Mouse (Mus musculus) heart, embryonic 12.5 days (tissue): ENCODE results near the gene 4430402I18Rik. TPM values are rescaled to one million over a fixed set of nuclear protein-coding genes. Genes with fewer than 3 reads are reported as not detected.

Source experiments
- ATAC-seq: fragments of 200-750 bp; cut with Nextera tagmentation; 2 replicates; pipeline ENCODE4 v1.8.0; 2017; ENCODE audit warnings: moderate TSS enrichment, moderate library complexity; ENCODE audit not compliant: insufficient number of reproducible peaks, low FRiP score
- H3K27ac ChIP-seq: fragments of 300-500 bp; sonication (generic); 2 replicates; pipeline ENCODE4 v1.5.1; 2016; ENCODE audit warnings: mild to moderate bottlenecking, moderate library complexity; ENCODE audit not compliant: poor library complexity, severe bottlenecking
- H3K27me3 ChIP-seq: fragments of 300-500 bp; sonication (generic); replicated peaks from 2 replicates; pipeline ENCODE4 v1.6.1; 2016; ENCODE audit warnings: mild to moderate bottlenecking, moderate library complexity
- H3K36me3 ChIP-seq: fragments of 300-500 bp; sonication (generic); 2 replicates; pipeline ENCODE4 v1.6.1; 2016; ENCODE audit warnings: mild to moderate bottlenecking, moderate library complexity
- H3K4me1 ChIP-seq: fragments of 300-500 bp; sonication (generic); replicated peaks from 2 replicates; pipeline ENCODE4 v1.6.1; 2016; ENCODE audit warnings: mild to moderate bottlenecking
- H3K4me2 ChIP-seq: fragments of 300-500 bp; sonication (generic); 2 replicates; pipeline ENCODE4 v1.6.1; 2016; ENCODE audit warnings: mild to moderate bottlenecking, moderate library complexity
- H3K4me3 ChIP-seq: fragments of 300-500 bp; sonication (generic); 2 replicates; pipeline ENCODE4 v1.5.1; 2016; ENCODE audit warnings: mild to moderate bottlenecking
- H3K9ac ChIP-seq: fragments of 300-500 bp; sonication (generic); 2 replicates; pipeline ENCODE4 v1.6.1; 2016; ENCODE audit warnings: mild to moderate bottlenecking, moderate library complexity
- H3K9me3 ChIP-seq: fragments of 300-500 bp; sonication (generic); replicated peaks from 2 replicates; pipeline ENCODE4 v1.6.1; 2016; ENCODE audit warnings: mild to moderate bottlenecking, moderate library complexity
- WGBS: fragments of 180-500 bp; shearing (Covaris S2); methylation state at CpG from one replicate; pipeline ENCODE4 v1.1.7; 2016; 5-methylcytosine and 5-hydroxymethylcytosine counted together
- polyA plus RNA-seq: library from polyadenylated mRNA; unstranded; fragments of >200 nt; fragmentation: Nextera tagmentation; extraction: Ambion mirVana; gene quantifications from 2 replicates; pipeline ENCODE4 v1.2.1, GENCODE M21; 2016

Gene 4430402I18Rik
- polyA plus RNA-seq, 1 experiment from 2014 or later, result 6.0 TPM

DNA sequence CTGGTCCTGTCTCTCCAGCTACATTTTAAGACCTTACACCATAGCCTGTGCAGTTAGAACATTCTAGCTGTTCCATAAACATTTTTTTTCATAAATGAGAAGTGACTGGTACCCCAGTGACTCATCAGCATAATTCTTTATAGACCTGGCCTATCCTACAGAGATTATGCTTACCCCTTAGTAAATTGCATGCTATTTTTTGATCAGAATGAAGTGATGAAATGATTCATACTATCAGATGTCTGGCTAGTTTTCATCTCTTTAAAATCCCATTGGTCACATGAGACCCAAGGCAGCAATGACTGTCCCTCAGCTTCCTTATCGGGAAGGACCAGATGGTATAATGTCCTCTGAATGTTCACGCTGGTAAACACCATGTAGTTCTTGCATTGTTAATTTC lies 66.8 kb downstream of the 4430402I18Rik start:
- H3K4me3 ChIP-seq, result no peak overlapping the region
- no peak overlapping the region for H3K4me2 ChIP-seq
- H3K4me1 ChIP-seq, result peaks cover 6% of the 10 kb centered on the region; the same call in 1 of the 2 replicates
- H3K27ac ChIP-seq, result no peak overlapping the region
- H3K36me3 ChIP-seq, result no peaks in the 10 kb centered on the region
- H3K9me3 ChIP-seq, result no peaks in the 10 kb centered on the region
- 88% methylated on average over 2 of the region's 2 CpGs for WGBS
- H3K9ac ChIP-seq, result no peak overlapping the region
- no peak for ATAC-seq
- no peaks in the 10 kb centered on the region for H3K27me3 ChIP-seq

DNA sequence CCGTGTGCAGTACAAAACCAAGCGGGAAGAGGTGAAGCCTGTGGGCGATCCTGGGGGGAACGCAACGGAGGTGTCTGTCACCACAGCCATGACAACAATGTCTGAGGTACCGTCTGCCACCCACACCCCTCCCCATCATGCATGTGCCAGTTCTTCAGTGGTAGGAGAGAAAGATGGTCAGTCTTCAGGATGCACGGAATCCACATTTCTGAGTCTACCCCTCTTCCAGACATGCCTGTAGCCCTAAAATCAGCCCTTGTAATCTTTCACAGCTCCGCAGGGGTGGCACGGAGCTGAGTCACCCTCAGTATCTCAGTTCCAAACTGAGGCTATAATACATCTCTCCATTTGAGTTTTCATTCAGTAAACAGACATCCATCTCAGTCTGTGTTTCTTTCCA lies 70.1 kb downstream of the 4430402I18Rik start:
- Histone ChIP-seq H3K27ac (no peak overlapping the region), H3K36me3 (no peaks in the 10 kb centered on the region), H3K9me3 (no peaks in the 10 kb centered on the region), H3K4me1 (no peaks in the 10 kb centered on the region), H3K4me2 (no peak overlapping the region), H3K4me3 (no peak overlapping the region), H3K9ac (no peak overlapping the region), H3K27me3 (no peaks in the 10 kb centered on the region)
- ATAC-seq, result no peak
- 61% methylated on average over 9 of the region's 9 CpGs for WGBS

DNA sequence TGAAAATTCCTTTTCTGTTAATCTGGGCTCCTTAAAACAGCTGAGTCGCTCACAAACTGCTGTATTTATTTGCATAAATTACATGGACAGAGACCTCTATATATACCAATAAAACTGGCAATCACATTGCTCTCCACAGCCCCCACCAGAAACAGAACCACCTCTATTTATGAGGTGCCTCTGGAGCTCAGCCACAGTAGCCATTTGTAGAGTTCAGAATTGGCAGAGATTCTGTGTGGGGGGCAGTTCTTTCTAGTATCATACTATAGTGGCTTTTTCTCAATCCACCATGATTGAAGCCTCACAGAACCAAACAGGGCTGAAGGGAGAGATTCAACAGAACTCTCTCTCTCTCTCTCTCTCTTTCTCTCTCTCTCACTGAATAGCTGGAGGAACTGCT lies 71.0 kb downstream of the 4430402I18Rik start:
- no peaks in the 10 kb centered on the region for H3K4me1 ChIP-seq
- no peak overlapping the region for H3K4me3 ChIP-seq
- no peak overlapping the region for H3K9ac ChIP-seq
- ATAC-seq, result no peak
- H3K9me3 ChIP-seq, result no peaks in the 10 kb centered on the region
- no peaks in the 10 kb centered on the region for H3K36me3 ChIP-seq
- WGBS, result 83% methylated on average over 1 of the region's 1 CpGs
- H3K27me3 ChIP-seq, result no peaks in the 10 kb centered on the region
- H3K4me2 ChIP-seq, result no peak overlapping the region
- no peak overlapping the region for H3K27ac ChIP-seq

DNA sequence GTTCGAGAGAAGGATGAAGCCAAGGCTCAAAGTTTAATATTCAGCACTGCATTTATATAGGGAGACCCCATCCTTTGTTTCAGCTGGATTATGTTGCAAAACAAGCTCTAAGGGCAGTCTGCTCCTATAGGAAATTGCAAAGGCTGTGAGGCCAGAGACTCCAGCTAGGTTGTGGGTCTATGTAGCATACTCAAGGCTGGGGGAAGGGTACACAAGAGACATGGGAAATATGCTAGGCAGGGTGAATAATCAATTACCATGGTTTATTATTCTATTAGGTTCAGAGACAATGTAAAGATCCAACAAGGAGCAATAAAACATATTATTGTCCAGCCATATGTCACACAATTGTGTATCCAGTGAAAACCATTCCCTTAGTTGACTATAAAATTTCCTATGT lies 75.7 kb downstream of the 4430402I18Rik start:
- no peak overlapping the region for H3K27ac ChIP-seq
- no peak for ATAC-seq
- no peaks in the 10 kb centered on the region for H3K27me3 ChIP-seq
- no peak overlapping the region for H3K4me3 ChIP-seq
- no peak overlapping the region for H3K4me2 ChIP-seq
- no peaks in the 10 kb centered on the region for H3K36me3 ChIP-seq
- H3K9ac ChIP-seq, result no peak overlapping the region
- H3K4me1 ChIP-seq, result peaks cover 11% of the 10 kb centered on the region; the same call in 1 of the 2 replicates
- WGBS, result 94% methylated on average over 1 of the region's 1 CpGs
- no peaks in the 10 kb centered on the region for H3K9me3 ChIP-seq

DNA sequence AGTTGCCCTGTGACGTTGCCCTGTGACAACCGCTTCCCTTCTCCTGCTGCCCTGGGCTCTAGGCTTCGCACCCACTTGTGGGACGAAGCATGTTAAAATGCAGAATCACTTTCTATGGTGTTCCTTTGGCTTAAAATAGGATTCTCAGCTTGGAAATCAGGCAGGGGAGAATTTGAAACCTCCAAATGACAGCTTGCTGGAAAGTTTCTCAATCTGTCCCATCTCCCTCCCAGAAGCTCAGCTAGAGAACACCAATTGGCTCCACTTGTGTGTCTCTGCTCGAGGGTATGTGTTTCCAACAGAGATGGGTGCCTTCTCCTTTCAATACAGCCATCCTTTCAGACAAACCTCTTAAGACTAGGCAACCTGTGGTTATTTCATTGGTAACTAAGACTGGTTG lies 76.4 kb downstream of the 4430402I18Rik start:
- Histone ChIP-seq H3K9me3 (no peaks in the 10 kb centered on the region), H3K27ac (no peak overlapping the region), H3K4me1 (peaks cover 11% of the 10 kb centered on the region; the same call in 1 of the 2 replicates), H3K4me3 (no peak overlapping the region), H3K36me3 (no peaks in the 10 kb centered on the region), H3K4me2 (no peak overlapping the region), H3K27me3 (no peaks in the 10 kb centered on the region), H3K9ac (no peak overlapping the region)
- ATAC-seq, result no peak
- WGBS, result 23% methylated on average over 5 of the region's 5 CpGs

- Histone ChIP-seq H3K27ac (no peak overlapping the region), H3K4me1 (peaks cover 11% of the 10 kb centered on the region; the same call in 1 of the 2 replicates), H3K4me2 (no peak overlapping the region), H3K9me3 (no peaks in the 10 kb centered on the region), H3K27me3 (no peaks in the 10 kb centered on the region), H3K9ac (no peak overlapping the region), H3K36me3 (no peaks in the 10 kb centered on the region), H3K4me3 (no peak overlapping the region)
- ATAC-seq, result no peak
- 61% methylated on average over 3 of the region's 3 CpGs for WGBS
Observed at GRCm38 (mm10) chr19:28889251-28889650, 78.3 kb downstream of the 4430402I18Rik start.

- 25% methylated on average over 1 of the region's 1 CpGs for WGBS
Observed at GRCm38 (mm10) chr19:28888496-28888895, 79.1 kb downstream of the 4430402I18Rik start.

GRCm38 (mm10) chr19:28883126-28883525 lies 84.5 kb downstream of the 4430402I18Rik start:
- H3K9ac ChIP-seq, result no peak overlapping the region
- H3K9me3 ChIP-seq, result no peaks in the 10 kb centered on the region
- WGBS, result 67% methylated on average over 1 of the region's 1 CpGs
- H3K4me3 ChIP-seq, result no peak overlapping the region
- no peak overlapping the region for H3K27ac ChIP-seq
- peaks cover 4% of the 10 kb centered on the region; the same call in 1 of the 2 replicates for H3K4me1 ChIP-seq
- ATAC-seq, result no peak
- no peaks in the 10 kb centered on the region for H3K36me3 ChIP-seq
- H3K4me2 ChIP-seq, result no peak overlapping the region
- no peaks in the 10 kb centered on the region for H3K27me3 ChIP-seq

More at GRCm38 (mm10) chr19:28888496-28888895, 79.1 kb downstream of the 4430402I18Rik start:
- Histone ChIP-seq H3K4me1 (peaks cover 15% of the 10 kb centered on the region), H3K9ac (no peak overlapping the region), H3K4me3 (no peak overlapping the region), H3K4me2 (no peak overlapping the region), H3K9me3 (no peaks in the 10 kb centered on the region), H3K36me3 (no peaks in the 10 kb centered on the region), H3K27me3 (no peaks in the 10 kb centered on the region), H3K27ac (no peak overlapping the region)
- ATAC-seq, result no peak

DNA sequence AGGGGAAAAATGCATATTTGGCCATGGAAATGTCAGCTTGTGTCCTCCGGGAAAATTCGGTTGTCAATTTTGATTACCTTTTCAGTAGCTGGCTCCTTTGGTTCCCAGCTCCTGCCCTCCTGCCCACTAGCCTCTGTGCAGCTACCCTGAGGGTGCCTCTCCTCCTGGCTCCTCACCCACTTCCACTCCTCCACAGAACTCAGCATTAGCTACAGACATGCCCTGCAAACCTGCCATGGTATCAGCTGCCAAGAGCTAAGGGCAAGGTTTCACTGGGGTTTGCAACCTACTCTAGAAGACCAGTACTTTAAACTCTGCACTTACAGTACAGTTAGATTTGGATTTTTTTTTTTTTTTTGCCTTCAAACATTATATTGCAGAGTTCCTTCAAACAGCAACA lies 88.1 kb downstream of the 4430402I18Rik start:
- Histone ChIP-seq H3K4me1 (peaks cover 4% of the 10 kb centered on the region; the same call in 1 of the 2 replicates), H3K9ac (no peak overlapping the region), H3K27ac (no peak overlapping the region), H3K27me3 (no peaks in the 10 kb centered on the region), H3K4me3 (no peak overlapping the region), H3K9me3 (no peaks in the 10 kb centered on the region), H3K4me2 (no peak overlapping the region), H3K36me3 (no peaks in the 10 kb centered on the region)
- no peak for ATAC-seq
- WGBS, result 95% methylated on average over 2 of the region's 2 CpGs

GRCm38 (mm10) chr19:28870351-28870750 lies 97.2 kb downstream of the 4430402I18Rik start:
- no peak for ATAC-seq
- no peak overlapping the region for H3K4me3 ChIP-seq
- no peaks in the 10 kb centered on the region for H3K9me3 ChIP-seq
- no peak overlapping the region for H3K9ac ChIP-seq
- no peaks in the 10 kb centered on the region for H3K27me3 ChIP-seq
- no peaks in the 10 kb centered on the region for H3K4me1 ChIP-seq
- no peaks in the 10 kb centered on the region for H3K36me3 ChIP-seq
- no peak overlapping the region for H3K27ac ChIP-seq
- H3K4me2 ChIP-seq, result no peak overlapping the region
- WGBS, result 77% methylated on average over 2 of the region's 2 CpGs

DNA sequence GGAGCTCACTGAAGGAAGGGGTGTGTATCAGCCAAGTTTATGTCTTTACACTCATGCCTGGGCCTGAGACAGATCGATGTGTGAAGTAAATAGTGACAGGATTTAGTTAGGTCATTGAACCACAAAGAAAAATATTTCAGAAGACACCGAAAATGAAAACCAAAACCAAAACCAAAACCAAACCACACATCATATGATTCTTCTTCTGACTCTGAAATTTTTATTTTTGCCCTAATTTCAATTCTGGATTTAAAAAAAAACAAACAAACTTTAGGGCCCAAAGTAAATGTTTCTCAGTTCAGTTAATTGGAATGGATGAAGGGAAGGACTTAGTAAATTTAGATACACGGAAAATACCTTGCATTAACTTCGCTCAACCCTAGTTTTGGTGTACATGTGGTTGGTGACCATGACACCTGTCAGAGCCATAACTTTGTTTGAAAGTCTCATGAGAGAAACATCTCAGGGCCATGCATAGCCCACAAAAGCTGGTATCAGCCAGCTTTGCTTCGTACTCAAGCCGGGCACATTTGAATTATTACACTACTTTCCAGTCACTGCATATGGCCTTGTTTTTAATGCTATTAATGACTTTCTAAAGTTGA lies 98.2 kb downstream of the 4430402I18Rik start:
- no peak overlapping the region for H3K27ac ChIP-seq
- H3K9ac ChIP-seq, result no peak overlapping the region
- ATAC-seq, result no peak
- no peaks in the 10 kb centered on the region for H3K9me3 ChIP-seq
- H3K27me3 ChIP-seq, result no peaks in the 10 kb centered on the region
- no peak overlapping the region for H3K4me3 ChIP-seq
- H3K4me2 ChIP-seq, result no peak overlapping the region
- no peaks in the 10 kb centered on the region for H3K36me3 ChIP-seq
- WGBS, result 81% methylated on average over 6 of the region's 6 CpGs
- H3K4me1 ChIP-seq, result no peaks in the 10 kb centered on the region

DNA sequence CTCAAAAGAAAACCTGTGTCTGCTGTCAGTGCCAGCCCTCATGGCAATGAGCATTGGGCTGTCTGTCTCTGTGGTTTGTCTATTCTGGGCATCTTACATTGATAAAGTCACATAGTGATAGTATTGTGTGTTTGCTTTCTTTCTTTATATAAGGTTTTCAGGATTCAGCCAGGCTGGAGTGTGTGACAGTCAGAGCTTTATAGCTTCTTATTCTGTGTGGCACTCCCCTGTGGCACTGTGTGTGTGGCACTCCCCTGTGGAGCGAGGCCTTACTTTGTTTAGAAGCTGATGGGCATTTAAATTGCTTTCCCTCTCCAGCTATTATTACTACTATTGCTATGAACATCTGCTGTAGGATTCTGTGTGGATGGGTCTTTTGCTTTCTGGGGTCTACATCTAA lies 102.1 kb downstream of the 4430402I18Rik start:
- ATAC-seq, result no peak
- Histone ChIP-seq H3K4me2 (no peak overlapping the region), H3K27ac (no peak overlapping the region), H3K9me3 (no peaks in the 10 kb centered on the region), H3K4me1 (no peaks in the 10 kb centered on the region), H3K27me3 (no peaks in the 10 kb centered on the region), H3K9ac (no peak overlapping the region), H3K4me3 (no peak overlapping the region), H3K36me3 (no peaks in the 10 kb centered on the region)
- 83% methylated on average over 1 of the region's 1 CpGs for WGBS
